Mouse (Mus musculus) cortical plate, adult 2 months (tissue): ENCODE results near the gene Sall4.

Source experiments
- CTCF ChIP-seq: fragments of 200-500 bp; IDR thresholded peaks from 2 replicates; pipeline ENCODE4 v1.5.1; 2011; ENCODE audit warnings: mild to moderate bottlenecking, control low read depth, low read length; ENCODE audit not compliant: insufficient read depth; ENCODE audit errors: extremely low read depth
- POLR2A ChIP-seq: fragments of 200-500 bp; IDR thresholded peaks from 2 replicates; pipeline ENCODE4 v1.6.1; 2011; ENCODE audit warnings: mild to moderate bottlenecking, low read length, control low read depth; ENCODE audit not compliant: insufficient read depth; ENCODE audit errors: extremely low read depth

- no peak for TF ChIP-seq CTCF
- TF ChIP-seq POLR2A: no peak
These were observed 9.7 kb upstream of the Sall4 start for GRCm38 (mm10) chr2:168777481-168777880.
